Mouse (Mus musculus) liver, adult 2 months (tissue): ENCODE results near the gene Arhgef39. TPM values are rescaled to one million over a fixed set of nuclear protein-coding genes. Genes with fewer than 3 reads are reported as not detected.

Experiments
- DNase-seq: peaks from one replicate; pipeline ENCODE4 v3.0.0-alpha.2; 2011; ENCODE audit warnings: low read depth, low spot score; ENCODE audit errors: extremely low read depth
- H3K27ac ChIP-seq: fragments of 200-500 bp; replicated peaks from 2 replicates; pipeline ENCODE4 v1.5.1; 2012; ENCODE audit warnings: low read depth, mild to moderate bottlenecking, control low read depth, inconsistent platforms, low read length; ENCODE audit not compliant: insufficient read depth
- H3K27me3 ChIP-seq: fragments of 200-500 bp; 2 replicates; pipeline ENCODE4 v1.6.1; 2012; ENCODE audit warnings: mild to moderate bottlenecking, moderate library complexity, low read length, inconsistent platforms; ENCODE audit not compliant: control insufficient read depth, insufficient read depth
- H3K36me3 ChIP-seq: fragments of 200-500 bp; 2 replicates; pipeline ENCODE4 v1.6.1; 2012; ENCODE audit warnings: low read length, inconsistent platforms; ENCODE audit not compliant: control insufficient read depth, insufficient read depth
- H3K4me1 ChIP-seq: fragments of 200-500 bp; 2 replicates; pipeline ENCODE4 v1.6.1; 2011; ENCODE audit warnings: low read length; ENCODE audit not compliant: control insufficient read depth, insufficient read depth
- H3K4me3 ChIP-seq: fragments of 200-500 bp; 2 replicates; pipeline ENCODE4 v1.5.1; 2011; ENCODE audit warnings: low read depth, mild to moderate bottlenecking, control low read depth, low read length, moderate library complexity; ENCODE audit not compliant: insufficient read depth
- H3K79me2 ChIP-seq: fragments of 200-500 bp; 2 replicates; pipeline ENCODE4 v1.6.1; 2012; ENCODE audit warnings: inconsistent platforms, mild to moderate bottlenecking, low read length, moderate library complexity; ENCODE audit not compliant: control insufficient read depth, insufficient read depth
- H3K9ac ChIP-seq: fragments of 200-500 bp; 2 replicates; pipeline ENCODE4 v1.6.1; 2012; ENCODE audit warnings: low read depth, mild to moderate bottlenecking, control low read depth, inconsistent platforms, low read length
- CTCF ChIP-seq: fragments of 200-500 bp; IDR thresholded peaks from 2 replicates; pipeline ENCODE4 v1.5.1; 2011; ENCODE audit warnings: low read depth, low read length, control low read depth
- POLR2A ChIP-seq: fragments of 200-500 bp; IDR thresholded peaks from 2 replicates; pipeline ENCODE4 v1.6.1; 2011; ENCODE audit warnings: low read length, control low read depth; ENCODE audit not compliant: insufficient read depth; ENCODE audit errors: extremely low read depth
- WGBS: fragments of 180-500 bp; shearing (Covaris S2); methylation state at CpG from one replicate; pipeline ENCODE4 v1.1.7; 2018; 5-methylcytosine and 5-hydroxymethylcytosine counted together
- polyA plus RNA-seq: library from polyadenylated mRNA; depleted of rRNA; stranded (reverse); fragments of >200 nt; gene quantifications from 2 replicates; pipeline ENCODE4 v1.2.3, GENCODE M21; 2012; rRNA removed
- total RNA-seq: library from RNA; depleted of rRNA; stranded (reverse); fragments of >200 nt; gene quantifications from 2 replicates; pipeline ENCODE4 v1.2.3, GENCODE M21; 2014; rRNA removed

The Arhgef39 gene
- total RNA-seq (0.74 and 0.94 TPM in 2 replicates), polyA plus RNA-seq (0.81 and 1.4 TPM in 2 replicates)

- Histone ChIP-seq H3K4me1 (peaks cover 5% of the 10 kb centered on the region), H3K27ac (no peak within 1 kb of the TSS), H3K79me2 (no peaks in the 10 kb centered on the region), H3K4me3 (peak within 1 kb of the TSS; percentile 41), H3K36me3 (no peaks in the 10 kb centered on the region), H3K9ac (peak within 1 kb of the TSS; percentile 16), H3K27me3 (no peaks in the 10 kb centered on the region)
- TF ChIP-seq CTCF, result no peak
- no peak for TF ChIP-seq POLR2A
- WGBS, result 6% methylated on average over 50 of the region's 50 CpGs
- DNase-seq, result peak; percentile 73
Observed at GRCm38 (mm10) chr4:43499407-43500333, at the start of gene Arhgef39. Arhgef39 (minus strand) TSS chr4:43499695.

GRCm38 (mm10) chr4:43549055-43549454 lies 49.6 kb upstream of the Arhgef39 start:
- DNase-seq, result no peak
- Histone ChIP-seq H3K9ac (no peak overlapping the region), H3K27ac (no peak overlapping the region), H3K4me1 (no peaks in the 10 kb centered on the region), H3K4me3 (no peak overlapping the region), H3K27me3 (no peaks in the 10 kb centered on the region), H3K36me3 (peaks cover 70% of the 10 kb centered on the region), H3K79me2 (no peaks in the 10 kb centered on the region; the same call in 1 of the 2 replicates)
- no peak for TF ChIP-seq POLR2A
- no peak for TF ChIP-seq CTCF
- 94% methylated on average over 12 of the region's 12 CpGs for WGBS

- no peak for DNase-seq
- Histone ChIP-seq H3K9ac (no peak overlapping the region), H3K4me3 (no peak overlapping the region), H3K27ac (no peak overlapping the region), H3K4me1 (no peaks in the 10 kb centered on the region), H3K36me3 (peaks cover 65% of the 10 kb centered on the region), H3K27me3 (no peaks in the 10 kb centered on the region), H3K79me2 (no peaks in the 10 kb centered on the region; the same call in 1 of the 2 replicates)
- WGBS, result 87% methylated on average over 8 of the region's 8 CpGs
- no peak for TF ChIP-seq CTCF
- TF ChIP-seq POLR2A, result no peak
Observed at GRCm38 (mm10) chr4:43547160-43547559, 47.7 kb upstream of the Arhgef39 start.

- no peaks in the 10 kb centered on the region for H3K27me3 ChIP-seq
- H3K4me1 ChIP-seq, result no peaks in the 10 kb centered on the region
- no peak for DNase-seq
- H3K79me2 ChIP-seq, result no peaks in the 10 kb centered on the region; the same call in 1 of the 2 replicates
- H3K9ac ChIP-seq, result no peak overlapping the region
- no peak overlapping the region for H3K27ac ChIP-seq
- no peak for TF ChIP-seq POLR2A
- no peak for TF ChIP-seq CTCF
- 86% methylated on average over 12 of the region's 12 CpGs for WGBS
- peaks cover 63% of the 10 kb centered on the region for H3K36me3 ChIP-seq
- no peak overlapping the region for H3K4me3 ChIP-seq
Observed at GRCm38 (mm10) chr4:43546375-43547047, 47.0 kb upstream of the Arhgef39 start.

GRCm38 (mm10) chr4:43542044-43542443 lies 42.5 kb upstream of the Arhgef39 start:
- no peaks in the 10 kb centered on the region for H3K4me1 ChIP-seq
- TF ChIP-seq POLR2A (no peak), CTCF (no peak)
- 91% methylated on average over 3 of the region's 3 CpGs for WGBS
- no peaks in the 10 kb centered on the region for H3K79me2 ChIP-seq
- peaks cover 64% of the 10 kb centered on the region for H3K36me3 ChIP-seq
- H3K4me3 ChIP-seq, result no peak overlapping the region
- H3K9ac ChIP-seq, result no peak overlapping the region
- no peak for DNase-seq
- no peak overlapping the region for H3K27ac ChIP-seq
- no peaks in the 10 kb centered on the region for H3K27me3 ChIP-seq
